Mouse (Mus musculus): ENCODE results near the gene Mrpl35.
"Not testable (repeated sequence)": the region's sequence is repeated elsewhere in the genome, so short reads cannot be mapped to it uniquely, and the experiment has no call there.

Gene Mrpl35

DNA sequence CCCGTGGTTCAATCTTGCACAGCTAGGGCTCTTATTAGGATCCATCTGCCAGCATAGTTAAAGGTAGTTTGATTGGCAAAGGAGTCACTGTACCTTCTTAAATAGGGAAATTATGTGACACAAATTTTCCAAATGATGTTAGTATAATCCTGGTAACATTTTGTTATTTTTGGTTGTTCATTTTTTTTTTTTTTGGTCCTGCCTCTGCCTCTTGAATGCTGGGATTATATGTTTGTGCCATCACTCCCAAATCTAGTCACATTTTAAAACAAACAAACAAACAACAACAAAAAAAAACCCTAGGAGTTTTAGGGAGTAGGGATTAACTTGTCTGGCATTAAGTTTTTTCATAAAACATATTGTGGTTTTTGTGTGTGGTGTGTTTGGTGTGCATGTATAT, at the start of gene Mrpl35:
Mrpl35 (minus strand) TSS at position 101 of the 400 bp plus-strand sequence.
- no peak for DNase-seq

DNA sequence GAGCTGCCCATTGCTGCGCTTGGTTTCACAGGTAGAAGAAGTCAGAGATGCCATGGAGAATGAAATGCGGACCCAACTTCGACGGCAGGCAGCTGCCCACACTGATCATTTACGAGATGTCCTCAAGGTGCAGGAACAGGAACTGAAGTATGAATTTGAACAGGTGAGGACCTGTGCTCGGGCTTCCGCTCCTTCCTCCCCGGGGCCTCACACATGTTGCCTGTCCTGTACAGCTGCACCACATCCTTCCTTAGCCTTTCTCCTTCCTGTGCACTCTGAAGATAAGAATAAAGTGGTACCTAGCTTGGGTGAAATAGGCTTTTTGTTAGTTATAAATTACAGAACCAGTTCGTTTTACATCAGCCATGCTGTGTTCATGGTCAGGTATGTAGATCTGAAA, 44.6 kb upstream of the Mrpl35 start:
- no peak for DNase-seq

DNA sequence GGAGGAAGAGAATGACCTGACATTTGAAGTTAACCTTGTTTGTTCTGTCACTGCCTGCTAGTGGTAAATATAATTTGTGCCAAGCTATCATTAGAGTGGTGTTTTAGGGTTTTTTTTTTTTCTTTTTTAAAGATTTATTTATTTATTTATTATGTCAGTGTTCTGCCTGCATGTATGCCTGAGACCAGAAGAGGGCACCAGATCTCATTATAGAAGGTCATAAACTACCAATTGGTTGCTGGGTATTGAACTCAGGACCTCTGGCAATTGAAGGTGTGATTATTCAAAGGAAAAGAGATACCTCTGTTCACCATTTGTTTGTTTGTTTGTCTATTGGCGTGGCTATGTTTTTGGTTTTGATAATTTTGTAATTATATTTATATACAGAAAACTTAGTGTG, 42.0 kb upstream of the Mrpl35 start:
- DNase-seq, result no peak

DNA sequence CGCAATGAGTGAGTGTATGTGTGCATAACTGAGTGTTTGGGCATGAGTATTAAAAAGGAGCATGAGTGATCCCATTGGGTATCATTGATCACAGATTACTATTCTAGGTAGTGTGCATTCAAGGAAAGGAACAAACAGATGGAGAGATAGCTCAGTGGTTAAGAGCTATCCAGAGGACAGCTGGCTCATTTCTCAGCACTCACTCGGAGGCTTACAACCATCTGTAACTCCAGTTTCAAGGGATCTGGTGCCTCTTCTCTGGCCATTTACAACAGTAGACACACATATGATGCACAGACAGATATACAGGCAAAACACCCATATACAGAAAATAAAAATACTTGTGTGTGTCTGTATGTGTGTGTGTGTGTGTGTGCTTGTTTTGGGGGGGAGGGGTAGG, 41.0 kb upstream of the Mrpl35 start:
- DNase-seq, result no peak

DNA sequence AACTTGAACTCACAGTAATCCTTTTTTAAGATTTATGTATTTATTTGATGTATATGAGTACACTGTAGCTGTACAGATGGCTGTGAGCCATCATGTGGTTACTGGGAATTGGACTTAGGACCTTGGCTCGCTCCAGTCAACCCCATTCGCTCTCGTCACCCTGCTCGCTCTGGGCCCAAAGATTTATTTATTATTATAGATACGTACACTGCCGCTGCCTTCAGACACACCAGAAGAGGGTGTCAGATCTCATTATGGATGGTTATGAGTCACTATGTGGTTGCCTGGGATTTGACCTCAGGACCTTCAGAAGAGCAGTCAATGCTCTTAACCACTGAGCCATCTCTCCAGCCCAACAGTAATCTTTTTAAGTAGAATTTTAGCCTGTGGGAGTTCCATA, 20.1 kb upstream of the Mrpl35 start:
- DNase-seq, result not testable (repeated sequence)

DNA sequence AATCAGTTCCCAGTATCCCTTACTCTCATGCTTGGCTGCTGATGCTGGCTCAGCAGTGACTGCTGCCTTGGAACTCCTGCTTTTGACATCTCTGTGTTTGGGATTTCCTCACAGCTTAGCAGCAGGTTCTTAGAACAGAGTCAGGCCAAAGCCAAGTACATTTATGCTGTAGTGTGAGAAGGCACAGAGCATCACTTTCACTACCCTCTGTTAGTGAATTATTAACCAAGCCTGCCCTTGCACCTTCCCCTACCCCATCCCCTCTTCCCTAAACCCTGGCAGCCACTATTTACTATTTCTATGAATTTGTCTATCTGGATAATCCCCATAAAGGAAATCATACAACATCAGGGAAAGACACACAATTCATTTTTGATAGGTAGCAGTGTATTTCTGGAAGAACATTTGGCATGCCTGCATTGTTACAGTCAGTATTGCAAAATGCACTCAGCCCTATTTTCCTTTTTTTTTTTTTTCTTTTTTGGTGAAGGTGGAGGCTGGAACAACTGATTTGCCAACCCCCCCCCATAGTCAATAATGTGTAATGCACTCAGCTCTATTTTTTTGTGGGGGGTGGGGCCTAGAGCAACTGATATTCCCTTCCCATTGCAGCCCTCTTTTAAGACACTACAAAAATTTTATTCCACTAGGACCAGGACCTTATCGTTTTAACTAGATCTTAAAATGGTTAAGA, 14.0 kb upstream of the Mrpl35 start:
- DNase-seq, result no peak

DNA sequence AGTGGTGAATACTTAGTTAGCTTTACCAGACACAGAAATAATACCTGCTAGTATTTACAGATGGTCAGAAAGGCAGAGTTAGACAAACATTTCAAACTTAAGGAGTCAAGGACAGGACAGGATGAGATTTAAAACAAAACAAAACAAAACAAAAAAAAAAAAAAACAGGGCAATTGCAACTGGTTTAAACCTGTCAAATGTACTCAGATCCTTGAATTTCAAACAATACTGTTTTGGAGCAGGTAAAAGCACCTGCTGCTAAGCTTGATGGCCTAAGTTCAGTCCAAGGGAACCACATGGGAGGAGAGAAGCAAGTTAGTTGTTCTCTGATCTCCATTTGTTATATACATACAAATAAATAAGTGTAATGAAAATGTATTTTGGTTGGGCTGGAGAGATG, 13.0 kb upstream of the Mrpl35 start:
- DNase-seq, result no peak

DNA sequence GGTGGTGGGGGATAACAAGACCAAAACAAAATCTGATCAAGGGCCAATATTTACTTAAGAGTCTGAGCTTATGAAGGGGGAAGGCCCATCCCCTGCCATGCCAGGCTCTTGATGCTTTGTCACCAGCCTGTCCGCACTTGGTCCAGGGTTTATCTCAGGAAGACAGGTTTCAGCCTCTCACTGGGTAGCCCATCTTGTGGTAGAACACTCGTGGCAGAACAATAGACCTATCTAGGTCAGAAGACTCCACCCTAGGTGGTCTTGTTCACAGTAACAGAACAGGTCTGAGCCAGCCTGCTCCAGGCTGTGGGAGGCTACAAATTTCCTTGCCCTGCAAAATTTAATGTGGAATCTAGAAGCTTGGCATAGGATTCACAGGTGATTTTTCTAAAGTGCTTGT, 10.0 kb upstream of the Mrpl35 start:
- DNase-seq, result peak; percentile 15 to 16

DNA sequence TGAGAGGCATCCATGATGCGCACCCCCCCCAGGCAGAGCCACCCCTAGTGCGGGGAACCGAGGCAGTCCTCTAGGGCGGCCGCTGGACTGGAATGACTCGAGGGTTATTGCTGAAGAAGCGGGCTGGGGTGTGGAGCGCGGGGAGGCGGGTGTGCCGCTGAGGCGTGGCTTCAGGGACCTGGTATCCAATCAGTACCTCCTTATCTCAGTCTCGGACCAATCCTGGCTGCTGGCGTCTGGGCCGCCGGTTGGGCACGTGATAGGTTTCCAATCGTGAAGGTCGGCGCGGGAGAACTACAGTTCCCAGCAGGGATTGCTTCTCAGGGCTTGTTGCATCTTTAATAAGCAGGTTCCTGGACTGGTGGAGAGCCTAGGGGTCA, 4.8 kb upstream of the Mrpl35 start:
- DNase-seq, result peak; percentile 93 to 98

DNA sequence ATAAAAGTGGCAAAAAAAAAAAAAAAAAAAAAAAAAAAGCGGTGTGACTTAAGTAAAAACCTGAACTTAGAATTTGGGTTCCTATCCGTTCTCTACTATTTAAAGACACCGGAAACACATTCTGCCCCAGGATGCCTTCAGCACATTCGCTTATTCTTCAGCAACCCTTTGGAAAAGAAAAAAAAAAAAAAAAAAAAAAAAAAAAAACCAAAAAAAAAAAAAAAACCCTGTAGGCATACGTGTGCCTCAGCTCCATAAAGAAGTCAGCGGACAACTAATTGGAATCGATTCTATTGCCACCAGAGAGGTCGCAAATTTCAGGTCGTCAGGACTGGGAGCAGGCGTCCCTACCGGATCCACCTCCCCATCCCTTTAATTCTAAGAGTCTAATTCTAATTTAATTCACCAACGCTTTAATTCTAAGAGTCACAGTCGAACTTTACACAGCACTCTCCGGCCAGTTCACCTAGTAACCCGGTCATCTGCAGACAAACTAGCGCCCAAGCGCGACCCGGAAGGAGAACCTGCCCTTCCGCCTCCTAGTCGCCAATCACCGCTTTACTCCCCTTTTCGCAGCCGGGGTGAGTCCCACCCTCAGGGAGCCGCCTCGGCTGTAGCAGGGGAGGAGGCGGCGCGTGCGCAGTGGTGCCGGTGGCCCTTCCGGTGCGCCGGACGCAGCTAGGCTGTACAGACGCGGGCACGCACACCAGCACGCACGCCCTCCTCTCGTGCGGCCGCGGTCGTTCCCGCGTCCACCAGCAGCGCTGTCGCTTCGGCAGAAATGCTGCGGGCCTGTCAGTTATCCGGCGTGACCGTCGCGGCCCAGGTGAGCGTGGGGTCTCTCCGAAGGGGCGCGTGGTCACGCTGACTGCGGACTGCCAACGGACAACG, 4.2 kb upstream of the Mrpl35 start, which contains the start of gene Immt:
Immt (plus strand) TSS at position 642 of the 891 bp plus-strand sequence.
- DNase-seq, result peak; percentile 98 to 99

DNA sequence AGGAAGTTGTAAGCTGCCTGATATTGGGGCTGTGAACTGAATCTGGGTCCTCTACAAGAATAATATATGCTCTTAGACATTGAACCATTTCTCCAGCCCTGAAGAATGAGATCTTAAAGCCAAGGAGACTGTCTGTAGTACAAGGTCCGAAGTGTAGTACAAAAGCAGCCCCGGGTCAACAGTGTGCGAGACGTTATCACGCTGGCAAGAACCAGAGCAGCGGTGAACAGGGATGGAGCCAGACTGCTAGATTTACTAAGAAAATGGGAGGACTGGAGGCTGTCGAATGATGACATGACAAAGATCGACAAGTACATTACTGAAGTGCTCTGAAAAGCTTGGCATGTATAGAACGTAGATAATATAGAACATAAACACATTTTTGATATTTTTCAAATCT, 3.0 kb upstream of the Mrpl35 start:
- no peak for DNase-seq

DNA sequence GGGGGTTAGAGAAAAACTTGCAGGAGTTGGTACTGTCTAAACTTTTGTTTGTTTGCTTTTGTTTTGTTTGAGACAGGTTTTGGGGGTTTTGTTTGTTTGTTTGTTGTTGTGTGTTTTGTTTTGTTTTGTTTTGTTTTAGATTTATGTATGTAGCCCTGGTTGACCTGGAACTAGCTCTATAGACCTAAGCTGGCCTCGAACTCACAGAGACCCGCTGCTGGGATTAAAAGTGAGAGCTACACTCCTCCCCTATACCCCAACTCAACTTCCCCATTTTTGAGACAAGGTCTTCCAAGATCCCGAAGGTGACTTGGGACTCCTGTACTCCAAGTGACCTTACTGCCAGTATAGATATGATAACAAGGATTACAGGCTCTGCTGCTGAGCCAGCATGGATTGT, 2.8 kb downstream of the Mrpl35 start:
- no peak for DNase-seq

DNA sequence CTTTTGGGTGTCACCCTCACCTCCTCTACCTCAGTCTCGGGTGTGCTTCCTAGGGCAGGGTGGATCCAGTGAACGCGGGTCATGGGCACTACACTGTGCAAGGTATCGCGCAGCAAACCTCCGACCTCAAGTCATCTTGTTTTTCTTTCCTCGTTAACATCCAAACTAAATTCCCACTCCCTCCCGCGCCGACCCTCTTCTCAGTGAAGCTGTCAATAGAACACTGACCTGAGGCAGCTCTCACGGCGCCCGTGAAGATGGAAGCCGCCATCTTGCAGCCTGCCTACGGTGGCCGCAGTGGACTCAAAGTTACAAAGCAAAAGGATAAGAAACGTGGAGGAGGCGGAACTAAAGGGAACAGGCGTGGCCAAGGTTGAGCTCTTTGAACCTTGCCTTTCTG, 3.3 kb downstream of the Mrpl35 start:
- peak; percentile 87 to 93 for DNase-seq

DNA sequence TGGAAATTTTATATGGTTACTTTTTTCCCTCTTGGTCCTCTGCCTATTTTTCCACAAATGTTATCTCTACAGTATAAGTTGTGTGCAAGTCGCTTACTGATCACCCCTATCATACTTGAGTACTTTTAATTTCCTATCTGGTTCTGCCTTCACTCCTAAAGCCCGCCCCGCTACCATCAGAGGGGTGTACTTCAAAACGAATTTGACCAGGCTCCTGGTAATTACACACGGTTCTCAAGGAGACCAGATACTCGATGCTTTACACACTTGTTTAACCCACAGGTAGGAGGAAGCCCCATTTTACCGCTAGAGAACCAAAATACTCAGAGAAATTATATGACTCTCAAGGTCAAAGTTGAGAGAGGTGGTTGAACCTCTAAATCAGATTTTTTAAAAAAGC, 3.7 kb downstream of the Mrpl35 start:
- no peak for DNase-seq

DNA sequence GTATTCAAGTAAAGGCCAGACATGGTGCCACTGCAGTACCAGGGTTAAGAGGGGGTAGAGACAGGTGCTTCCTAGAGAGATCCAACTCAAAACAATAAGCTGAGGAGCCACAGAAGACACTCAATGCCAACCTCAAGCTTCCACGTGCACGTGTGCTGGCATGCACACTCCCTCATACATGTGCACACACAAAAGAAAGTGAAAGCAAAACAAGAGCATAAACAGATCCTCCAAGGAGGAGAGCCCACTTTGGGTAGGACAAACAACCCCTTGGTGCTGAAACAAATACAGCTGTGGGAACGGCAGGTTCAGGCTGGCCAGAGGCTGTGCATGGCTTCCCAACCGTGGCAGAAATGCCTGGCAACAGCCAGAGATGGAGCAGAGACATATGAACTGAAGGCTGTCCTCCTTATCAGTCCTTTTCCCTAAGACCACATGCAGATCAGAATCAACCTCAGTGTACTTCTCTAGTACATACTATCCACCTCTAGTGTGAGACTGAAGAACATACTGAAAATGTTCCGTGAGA, 6.9 kb downstream of the Mrpl35 start:
- no peak for DNase-seq

DNA sequence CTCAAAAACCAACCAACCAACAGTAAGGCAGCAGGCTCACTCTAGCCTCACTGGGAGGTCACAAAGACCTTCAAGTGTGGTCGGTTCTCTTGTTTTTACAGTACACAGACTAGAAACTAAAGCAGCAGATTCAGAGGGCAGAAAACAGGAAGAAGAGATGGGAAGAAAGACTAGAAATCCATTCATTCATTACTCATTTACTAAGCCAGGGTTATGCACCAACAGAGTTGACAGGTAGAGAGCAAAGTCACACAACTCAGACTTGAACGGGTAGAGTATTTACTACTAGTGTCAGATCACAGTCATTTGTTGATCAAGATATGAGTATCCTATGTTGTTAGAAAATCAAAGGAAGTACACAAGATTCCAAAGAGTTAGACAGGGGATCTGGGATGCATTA, 13.9 kb downstream of the Mrpl35 start:
- no peak for DNase-seq

DNA sequence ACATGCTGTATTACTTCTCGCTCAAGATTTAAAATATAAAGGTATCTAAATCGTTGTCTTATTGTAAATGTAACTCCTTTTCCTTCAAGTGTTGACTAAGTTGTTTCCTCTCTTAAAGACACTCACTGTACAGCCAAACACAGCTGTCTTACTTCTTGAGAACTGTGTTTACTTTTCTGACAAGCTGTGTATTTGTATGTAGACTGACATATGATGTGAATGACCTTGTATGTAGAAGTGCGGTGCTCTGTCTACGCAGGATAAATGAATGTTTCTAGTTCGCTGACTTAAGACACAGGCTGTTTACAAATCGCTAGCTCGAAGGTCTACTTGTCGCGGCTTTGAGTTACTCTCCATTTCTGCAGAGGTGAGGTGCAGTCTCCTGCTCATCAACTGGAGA, 16.9 kb downstream of the Mrpl35 start:
- DNase-seq, result no peak

DNA sequence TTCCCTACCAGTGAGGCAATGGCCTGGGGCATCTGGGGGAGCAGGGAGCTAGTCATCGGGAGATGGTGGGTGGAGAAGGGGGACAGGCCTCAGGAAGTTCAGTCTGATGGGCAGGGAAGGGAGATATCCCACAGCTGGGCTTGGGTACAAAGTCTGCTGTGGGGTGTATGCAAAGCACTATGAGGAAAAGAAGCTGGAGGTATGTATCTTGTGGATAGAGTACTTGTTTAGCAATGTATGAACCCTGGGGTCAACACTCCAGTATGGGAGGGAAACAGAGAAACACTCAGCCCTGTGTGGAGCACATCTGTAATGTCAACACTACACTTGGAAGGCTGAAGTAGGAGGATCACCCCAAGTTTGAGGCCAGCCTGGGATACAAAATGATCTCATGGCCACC, 20.1 kb downstream of the Mrpl35 start:
- DNase-seq, result no peak

DNA sequence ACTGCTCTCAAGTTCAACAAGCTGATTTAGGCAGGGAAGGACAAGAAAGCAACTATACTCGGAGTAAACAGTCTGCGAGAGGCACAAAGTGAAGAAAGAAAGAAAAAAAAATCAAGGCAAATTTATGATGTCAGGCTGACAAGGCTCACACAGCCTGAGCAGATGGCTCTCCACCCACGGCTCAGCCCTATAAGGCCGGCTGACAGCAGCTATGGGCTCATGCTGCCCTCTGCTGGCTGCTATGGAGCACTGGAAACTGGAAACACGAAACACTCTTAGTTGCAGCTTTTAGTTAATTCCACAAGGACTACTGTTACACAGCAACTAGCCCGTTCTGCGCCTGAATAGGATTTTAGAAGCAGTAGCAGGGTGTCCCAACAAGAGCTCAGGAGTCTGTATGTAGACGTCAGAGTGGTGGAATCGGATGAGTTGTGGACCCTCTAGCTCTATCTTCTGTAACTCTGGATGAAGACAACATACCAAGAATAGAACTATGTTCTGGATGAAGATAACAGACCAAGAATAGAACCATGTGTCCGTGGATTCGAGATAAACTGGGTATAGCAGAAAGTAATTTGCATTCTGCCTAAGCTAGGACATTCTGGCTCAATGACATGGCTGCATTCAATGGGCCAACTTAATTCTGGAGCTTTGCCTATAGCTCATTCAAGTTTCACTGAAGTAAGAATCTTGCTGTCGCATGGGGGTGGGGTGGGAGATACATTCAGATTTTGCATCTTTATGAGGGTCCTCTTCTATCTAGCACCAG, 22.5 kb downstream of the Mrpl35 start:
- peak; percentile 76 to 86 for DNase-seq

DNA sequence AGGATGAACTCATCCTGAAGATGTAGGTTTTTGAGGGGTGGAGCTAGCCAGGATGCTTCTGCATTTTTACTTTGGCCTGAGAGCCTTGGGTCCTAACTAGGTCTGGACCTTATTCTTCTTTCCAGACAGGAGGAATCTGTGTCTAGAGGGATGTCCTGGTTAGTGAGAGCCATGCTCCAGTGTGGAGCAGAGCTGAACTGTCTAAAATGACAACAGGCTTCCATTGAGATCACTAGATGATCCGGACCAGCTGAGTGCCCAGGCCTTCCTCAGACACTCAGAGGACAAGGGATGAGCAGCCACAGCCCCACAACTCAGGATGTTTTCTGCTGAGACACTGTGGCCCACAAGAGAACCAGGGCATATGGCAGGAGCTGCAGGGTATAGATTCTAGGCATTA, 23.2 kb downstream of the Mrpl35 start:
- DNase-seq, result peak in 1 of 2 experiments; percentile 16

DNA sequence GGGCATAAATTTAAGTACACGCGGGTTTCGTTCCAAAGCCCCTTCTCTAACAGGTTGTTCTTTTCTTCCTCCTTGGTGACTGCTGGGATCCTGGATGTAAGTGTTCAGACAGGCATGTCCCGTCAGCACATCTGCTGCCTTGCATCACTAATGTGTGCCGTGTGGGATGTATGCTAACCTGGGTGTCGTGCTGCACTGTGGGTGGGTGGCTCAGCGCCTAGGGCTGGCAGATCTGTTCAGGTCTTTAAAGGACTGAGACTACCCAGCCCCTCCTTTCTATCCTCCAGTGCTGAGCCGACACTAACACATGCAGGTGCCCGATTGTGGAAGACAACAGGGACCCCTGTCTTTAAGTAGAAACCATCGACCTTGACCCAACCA, 25.1 kb downstream of the Mrpl35 start:
- DNase-seq, result no peak

DNA sequence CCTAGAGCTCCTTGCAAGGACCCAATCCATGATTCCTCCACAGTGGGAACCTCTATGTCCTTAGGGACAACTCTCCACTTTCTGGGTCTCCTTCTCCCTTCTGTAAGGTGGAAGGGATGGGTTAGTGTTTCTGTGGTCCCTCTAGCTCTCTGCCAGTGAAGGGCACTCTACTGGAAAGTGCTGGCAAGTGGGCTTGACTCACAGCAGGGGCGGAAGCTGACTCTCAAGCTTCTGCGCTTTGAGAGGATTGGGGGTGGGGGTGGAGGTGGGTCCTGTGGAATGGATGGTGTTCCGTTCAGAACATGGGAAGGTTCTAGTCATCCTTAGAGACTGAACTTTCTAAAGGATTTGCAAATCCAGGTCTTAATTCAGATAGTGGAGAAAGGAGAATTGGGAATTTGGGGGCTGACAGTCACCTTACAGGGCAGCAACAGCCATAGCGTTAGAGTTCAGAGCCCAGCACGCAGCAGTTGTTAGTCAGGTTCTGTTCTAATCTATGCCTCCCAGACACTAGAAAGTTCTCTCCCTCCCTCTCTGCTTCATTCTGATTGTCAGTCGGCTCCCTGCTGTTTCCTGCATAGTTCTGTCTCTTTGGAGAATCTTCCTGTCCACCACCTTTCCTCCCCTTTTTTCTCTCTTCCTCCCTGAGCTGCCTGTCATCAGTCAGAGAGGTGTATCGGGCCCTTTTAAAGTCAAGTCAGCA, 25.6 kb downstream of the Mrpl35 start:
- no peak for DNase-seq

DNA sequence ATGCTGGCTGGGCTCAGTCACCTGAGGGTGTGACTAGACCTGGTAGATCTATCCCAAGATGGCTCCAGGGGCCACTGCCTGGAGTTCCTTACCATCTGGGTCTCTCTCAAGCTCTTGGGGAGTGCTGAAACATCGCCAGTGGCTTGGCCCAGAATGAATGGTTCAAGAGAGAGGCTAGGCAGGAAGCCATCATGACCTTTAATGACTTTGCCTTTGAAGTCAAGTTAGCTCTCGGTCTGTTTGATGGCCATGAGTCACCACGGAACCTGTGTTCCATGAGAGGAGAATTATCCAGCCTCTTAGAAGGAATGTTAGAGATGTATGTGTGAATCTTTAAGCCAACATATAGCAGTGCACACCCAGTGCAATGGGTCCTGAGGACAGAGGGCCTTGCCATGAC, 27.4 kb downstream of the Mrpl35 start:
- DNase-seq, result no peak
